Mouse (Mus musculus) frontal cortex, adult 2 months (tissue): ENCODE measurements around the gene Gm11037. TPM values are rescaled to one million over a fixed set of nuclear protein-coding genes. Genes with fewer than 3 reads are reported as not detected.

Experiments used
- DNase-seq, 2 experiments: peaks; one replicate each; pipeline ENCODE4 v3.0.0; 2022; ENCODE audit warnings: low spot score in 1 of 2; ENCODE audit errors: extremely low spot score in 1 of 2
- polyA plus RNA-seq: library from polyadenylated mRNA; depleted of rRNA; stranded (reverse); fragments of >200 nt; gene quantifications from 2 replicates; pipeline ENCODE4 v1.2.3, GENCODE M21; 2012

The Gm11037 gene
- polyA plus RNA-seq, 1 experiment: not detected

DNA sequence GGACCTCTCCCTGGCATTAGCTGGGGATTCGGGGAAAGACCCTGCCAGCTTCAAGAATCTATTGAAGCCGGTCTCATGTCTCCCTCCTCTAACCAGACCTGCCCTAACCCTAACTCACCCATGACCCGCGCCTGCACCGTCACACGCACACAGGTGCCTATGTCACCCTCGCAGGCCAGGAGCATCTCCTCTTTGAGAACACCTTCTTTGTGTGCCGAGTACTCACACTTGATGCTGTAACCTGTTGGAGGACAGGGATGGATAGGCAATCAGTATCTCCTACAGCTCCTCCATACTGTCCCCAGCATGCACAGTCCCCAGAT lies 13.7 kb downstream of the Gm11037 start:
- DNase-seq: no peak

DNA sequence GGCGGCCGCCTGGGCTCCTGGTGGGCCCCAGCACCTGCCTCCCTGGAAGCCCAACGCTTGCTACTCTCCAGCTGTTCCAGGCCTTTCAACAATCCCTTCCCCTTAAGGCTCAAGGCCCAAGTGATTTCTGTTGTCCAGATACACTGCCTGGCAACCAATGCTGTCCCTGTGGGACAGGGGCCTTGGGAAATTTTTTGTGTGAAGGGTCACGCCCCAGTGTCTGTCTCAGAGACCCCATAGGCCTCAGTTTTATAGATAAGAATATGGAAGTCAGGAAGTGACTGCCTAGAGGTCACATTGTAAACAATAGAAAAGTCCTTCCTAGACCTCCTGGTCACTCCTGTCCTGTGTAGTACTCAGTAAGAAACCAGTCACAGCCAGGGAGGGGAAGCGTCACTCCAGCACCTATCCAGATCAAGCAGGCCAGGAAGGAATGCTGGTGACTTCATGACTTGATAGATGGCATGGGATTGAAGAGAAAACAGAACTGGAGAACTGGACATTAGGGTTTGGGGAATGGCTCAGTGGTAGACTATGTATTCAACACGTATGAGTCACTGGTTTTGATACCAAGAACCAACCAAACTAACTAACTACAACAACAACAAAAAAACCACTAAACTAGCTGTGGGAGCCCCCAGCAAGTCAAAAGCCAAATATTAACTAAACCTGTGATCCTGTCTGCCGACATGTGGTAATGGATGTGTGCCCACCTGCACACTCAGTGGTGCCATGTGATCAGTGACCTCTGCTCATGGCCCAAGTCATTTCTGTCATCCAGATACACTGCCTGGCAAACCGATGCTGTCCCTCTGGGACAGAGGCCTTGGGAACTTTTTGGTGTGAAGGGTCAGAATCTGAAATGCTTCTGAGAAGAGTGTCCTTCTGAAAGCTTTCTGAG lies 15.3 kb downstream of the Gm11037 start:
- no peak for DNase-seq

DNA sequence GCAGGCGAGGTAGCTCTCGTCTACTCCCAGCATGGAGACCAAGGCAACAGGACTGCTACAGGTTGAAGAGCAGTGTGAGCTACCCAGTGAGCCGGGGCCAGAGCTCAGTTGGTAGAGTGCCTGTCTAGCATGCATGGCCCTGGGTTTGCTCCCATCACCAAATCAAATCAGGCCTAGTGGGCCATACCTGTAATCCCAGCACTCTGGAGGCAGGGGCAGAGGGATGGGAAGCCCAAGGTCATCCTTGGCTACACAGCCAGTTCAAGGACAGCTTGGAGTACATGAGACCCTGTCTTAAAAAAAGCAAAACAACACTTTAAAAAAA lies 15.9 kb downstream of the Gm11037 start:
- DNase-seq: no peak

DNA sequence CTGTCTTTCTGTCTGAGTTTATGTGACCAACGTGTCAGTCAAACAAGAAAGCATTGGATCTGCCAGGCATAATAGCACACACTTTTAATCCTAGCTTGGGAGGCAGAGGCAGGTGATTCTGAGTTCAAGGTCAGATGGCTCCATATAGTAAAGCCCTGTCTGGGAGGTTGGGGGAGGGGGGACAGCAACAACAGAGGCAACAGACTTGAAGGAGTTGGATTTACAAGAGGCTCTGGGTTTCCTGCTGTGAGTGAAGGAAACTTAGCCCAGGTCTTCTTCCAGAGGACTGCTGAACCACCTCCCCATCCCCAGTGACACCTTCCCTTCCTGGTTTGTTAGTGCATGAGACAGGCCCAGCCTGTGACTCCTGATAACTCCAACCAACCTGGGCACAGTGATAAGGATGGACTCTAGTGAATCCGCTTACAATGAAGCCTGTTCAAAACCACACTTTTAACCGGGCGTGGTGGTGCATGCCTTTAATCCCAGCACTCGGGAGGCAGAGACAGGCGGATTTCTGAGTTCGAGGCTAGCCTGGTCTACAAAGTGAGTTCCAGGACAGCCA lies 19.0 kb downstream of the Gm11037 start:
- no peak for DNase-seq

DNA sequence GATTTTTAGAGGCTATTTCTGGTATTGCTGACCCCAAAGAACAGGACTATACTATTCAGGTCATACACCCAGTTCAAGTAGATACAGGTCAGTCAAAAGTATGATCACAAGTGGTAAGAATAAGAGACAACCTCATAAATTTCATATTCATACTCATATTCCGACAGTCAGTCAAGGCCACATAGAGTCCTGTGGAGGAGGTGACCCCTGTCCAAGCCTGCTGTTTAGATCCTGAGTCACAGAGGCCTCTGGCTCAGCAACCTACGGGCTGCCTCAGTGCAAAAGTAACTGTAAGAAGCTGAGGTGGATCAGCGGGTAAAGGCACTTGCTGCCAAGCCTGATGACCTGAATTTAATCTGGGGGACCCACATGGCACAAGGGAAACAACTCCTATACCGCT lies 20.7 kb downstream of the Gm11037 start:
- no peak for DNase-seq

DNA sequence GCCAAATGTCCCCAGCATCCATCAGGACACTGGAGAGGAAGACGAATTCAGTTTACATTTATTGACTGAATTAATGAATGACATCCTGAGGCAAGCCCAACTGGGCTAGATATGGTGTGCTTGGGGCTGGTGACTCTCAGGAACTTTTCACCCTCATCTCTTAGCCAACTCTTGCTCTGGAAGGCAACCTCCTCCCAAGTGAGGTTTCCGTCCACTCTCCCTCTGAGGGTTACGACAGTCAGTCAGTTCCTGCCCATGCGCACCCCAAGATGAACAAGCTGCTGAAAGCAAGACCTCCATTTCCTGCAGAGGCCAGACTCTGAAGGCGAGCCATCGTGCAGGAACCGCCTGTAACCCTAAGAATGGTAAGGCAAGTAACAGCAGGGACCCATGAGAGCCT lies 23.7 kb downstream of the Gm11037 start:
- no peak for DNase-seq

DNA sequence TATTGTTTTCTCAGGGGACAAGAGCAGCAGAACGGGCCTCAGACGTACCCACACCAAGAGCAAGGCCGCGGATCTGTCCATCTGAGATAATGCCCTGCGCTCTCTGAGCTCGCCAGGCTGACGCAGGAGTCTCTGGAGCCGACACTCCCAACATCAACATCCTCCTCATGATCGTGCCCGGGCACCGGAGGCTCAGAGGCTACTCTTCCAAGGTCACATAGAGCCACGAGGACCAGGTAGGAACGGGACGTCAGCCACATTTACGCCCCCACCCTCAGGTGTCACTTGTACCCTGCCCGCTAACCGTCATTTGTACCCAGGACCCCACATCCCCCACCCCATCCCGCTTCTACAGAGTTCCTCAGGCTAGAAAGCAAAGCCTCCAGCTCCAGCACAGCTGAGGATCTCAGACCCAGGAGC lies 26.2 kb downstream of the Gm11037 start:
- no peak for DNase-seq

DNA sequence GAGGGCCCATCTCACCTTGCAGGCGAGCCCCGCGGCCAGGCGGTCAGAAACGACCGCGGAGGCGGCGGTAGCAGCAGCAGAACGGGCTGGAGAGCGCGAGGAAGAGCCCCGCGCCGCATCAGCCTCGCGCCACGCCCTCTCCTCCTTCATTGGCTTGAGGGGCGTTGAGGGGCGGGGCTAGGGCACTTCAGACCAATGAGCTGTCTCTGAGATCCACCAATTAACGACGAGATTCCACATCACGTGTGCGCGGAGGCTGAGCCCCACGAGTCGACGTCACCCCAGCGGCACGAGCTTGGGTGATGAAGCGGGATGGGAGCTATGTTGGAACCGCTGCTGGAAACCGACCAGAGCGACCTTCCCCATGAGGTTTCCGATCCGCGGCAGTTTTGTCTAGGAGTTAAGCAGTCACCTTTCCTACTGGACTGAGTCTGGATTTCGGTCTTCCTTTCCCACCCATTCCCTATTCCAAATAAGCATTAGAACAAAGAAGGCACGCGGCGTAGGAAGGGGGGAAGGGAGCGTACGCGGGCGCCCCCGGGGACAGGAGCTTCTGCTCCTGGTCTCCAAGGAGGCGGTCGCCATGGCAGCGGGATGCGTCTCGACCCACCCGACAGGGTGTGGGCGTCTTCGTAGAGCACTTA lies 26.8 kb downstream of the Gm11037 start, which contains the start of gene 1700037H04Rik:
Gene 1700037H04Rik, minus strand, starts transcription at position 144 of the 644 bp plus-strand sequence.
- DNase-seq: peak; percentile 94 to 96

DNA sequence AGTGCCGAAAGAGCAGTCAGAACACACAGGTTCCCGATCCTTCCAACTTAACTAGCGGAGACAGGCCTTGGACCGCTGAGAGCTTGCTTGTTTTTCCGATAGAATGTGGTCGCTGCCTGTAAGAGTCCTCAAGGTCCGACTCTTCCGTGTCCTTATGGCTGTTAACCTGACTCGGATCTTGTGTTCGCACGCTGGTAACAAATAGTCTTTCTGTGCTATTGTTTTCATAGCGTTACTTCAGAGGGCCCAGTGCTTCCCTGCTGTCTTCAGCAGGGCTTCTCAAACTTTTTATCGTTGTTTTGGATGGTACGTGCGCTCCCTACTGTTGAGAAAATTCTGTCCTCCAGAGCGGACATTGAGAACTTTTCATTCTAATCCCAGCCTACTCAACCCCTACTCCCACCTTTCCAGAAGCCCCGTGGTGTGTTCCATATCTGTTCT lies 27.4 kb downstream of the Gm11037 start:
- DNase-seq: peak in 1 of 2 experiments; percentile 54

DNA sequence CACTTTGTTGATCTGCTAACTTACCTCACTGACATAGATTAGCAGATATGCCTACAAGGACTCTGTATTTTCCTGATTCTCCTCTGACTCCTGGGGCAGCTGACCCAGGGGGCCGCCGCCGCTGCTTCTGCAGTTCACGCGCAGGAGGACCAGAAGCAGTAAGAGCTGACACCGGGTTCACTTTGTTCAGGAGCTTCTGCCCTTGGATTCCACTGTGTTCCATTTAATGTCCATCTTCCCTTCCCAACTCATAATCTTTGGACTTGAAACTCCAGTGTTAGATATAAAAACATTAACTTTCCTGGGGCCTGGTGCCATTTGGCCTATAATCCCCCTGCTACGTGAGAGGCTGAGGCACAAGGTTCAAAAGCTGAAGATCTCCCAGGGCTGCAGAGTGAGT lies 30.6 kb downstream of the Gm11037 start:
- no peak for DNase-seq

DNA sequence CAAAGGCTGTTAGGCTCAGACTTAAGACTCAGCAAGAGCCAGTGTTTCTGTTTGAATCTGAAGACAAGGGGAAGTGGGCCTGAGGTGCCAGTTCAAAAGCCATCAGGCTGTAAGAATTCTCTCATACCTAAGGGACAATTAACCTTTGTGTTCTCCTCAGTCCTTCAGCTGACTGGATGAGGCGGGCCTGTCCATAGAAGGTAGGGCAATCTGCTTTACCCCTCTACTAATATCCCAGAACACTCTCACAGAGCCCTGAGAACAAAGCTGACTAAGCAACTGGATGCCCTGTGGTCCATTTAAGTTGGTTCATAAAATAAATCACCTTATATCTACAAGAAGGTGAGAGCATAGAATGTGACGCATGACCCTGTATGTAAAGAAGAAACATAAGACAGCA lies 32.9 kb downstream of the Gm11037 start:
- DNase-seq: no peak

DNA sequence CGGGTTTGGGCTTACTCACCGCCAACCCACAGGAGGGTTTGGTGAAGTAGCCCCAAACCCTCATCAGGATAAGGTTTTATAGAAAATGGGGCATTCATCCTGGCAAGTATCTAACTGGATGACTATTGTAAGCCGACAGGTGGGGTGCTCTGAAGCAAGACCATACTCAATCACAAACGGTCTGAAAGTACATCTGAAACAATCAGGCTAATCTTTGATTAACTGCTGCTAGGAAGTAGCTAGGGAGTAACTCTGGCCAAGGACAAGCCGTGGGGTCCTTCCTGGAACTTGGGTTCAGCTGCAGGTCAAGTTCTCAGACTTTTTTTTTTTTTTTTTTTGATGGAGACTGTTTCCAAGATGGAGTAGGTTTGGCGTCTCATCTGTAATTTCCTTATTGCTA lies 34.7 kb downstream of the Gm11037 start:
- DNase-seq: no peak

DNA sequence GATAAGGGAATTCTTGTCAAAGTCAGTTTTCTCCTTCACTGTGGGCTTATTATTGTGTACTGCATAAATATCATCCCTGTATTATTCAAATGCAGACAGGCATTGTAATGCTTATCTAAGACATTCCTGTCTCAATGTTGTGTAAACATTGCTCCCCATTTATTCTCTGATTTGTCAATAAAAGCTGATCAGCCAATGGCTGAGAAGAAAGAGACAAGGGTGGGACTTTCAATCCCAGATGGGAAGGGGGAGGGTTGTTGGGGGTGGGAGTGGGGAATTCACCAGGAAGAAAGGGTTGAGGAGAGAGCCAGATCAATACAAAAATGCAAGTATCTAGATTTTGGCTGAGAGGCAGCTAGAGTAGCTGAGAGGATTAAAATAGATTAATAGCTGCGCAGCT lies 35.6 kb downstream of the Gm11037 start:
- no peak for DNase-seq

DNA sequence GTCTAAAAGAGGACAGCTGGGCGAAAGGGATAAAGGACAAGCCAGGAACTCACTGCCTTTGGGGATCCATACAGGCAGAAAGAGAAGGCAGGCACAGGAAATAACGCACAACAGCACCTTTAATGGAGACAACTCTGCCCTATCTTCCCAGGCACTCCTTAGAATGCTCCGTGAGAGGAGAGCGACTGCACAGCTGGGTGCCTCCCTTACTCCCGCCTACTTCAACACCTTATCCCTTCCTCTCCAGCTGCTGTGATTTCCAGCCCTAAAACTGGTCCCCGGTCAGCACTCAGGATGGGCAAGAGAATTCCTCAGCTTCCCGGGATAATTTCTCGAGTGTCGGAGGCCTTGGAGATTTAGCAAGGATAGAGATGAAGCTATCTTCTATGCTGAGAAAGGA lies 37.6 kb downstream of the Gm11037 start:
- no peak for DNase-seq

DNA sequence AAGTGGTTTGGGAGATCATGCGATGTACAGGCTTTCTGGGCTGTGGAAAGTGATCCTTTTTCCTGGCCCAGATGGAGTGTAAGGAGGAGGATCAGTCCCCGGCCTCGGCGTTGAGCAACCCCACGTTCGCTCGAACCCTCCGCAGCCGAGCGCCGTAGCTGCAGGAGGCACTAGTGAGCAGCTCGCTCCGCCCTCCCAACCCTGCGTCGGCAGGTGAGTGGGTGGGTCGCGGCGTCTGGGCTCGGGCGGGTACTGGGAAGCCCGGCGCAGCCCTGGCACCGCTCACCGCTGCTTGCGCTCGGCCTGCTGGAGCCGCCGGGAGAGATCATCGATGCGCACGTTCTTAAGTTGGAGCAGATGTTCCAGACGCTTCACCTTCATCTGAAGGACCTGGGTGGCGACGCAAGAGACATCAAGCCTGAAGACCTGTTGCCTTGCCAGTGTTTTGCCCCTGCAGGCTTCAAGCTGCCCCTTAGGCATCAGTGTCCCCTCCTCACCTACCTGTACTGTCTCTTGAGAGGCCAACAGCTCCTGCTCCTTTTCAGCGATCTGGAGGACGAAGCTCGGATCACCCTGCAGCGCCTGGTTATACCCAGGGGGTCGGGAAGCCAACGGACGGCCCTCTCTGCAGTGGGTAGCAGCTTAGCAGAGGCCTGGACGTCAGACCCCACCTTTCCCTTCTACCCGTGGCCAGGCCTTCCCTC lies 38.3 kb downstream of the Gm11037 start:
- DNase-seq: peak in 1 of 2 experiments; percentile 81

DNA sequence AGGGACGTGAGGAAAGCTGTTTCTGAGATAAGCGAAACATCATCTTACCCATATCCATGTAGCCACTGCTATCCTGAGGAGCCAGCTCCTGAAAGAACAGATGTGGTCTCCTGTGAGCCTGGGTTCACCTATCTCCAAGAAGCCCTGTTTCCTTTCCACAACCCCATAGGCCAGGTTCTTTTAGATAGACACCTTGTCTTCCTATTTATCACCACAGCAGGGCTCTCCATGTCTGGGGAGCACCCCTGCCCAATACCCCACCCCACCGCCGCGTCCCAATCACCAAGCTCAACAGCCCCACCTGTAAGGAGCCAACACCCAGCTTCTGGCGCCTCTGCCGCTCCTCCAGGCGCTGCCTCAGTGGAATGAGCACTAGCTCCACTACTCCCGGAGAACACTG lies 39.0 kb downstream of the Gm11037 start:
- no peak for DNase-seq

DNA sequence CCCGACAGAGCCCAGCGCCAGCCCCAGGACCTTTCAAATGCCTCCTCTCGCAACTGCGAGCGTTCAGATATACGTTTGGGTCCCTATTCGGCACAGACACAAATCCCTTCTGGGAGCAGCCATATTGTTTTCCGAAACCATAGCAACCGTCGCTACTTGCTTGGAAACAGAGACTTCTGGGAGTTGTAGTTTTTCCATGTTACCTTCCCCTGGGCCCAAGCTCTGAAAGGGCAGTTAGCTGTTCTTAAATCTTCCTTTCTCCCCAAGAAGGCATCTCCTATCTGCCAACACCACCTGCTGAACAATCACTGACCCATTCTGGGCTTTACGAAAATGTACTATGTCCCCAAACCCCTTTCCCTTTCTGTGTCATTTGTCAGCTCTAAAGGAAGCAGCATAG lies 41.4 kb downstream of the Gm11037 start:
- peak; percentile 74 to 84 for DNase-seq

DNA sequence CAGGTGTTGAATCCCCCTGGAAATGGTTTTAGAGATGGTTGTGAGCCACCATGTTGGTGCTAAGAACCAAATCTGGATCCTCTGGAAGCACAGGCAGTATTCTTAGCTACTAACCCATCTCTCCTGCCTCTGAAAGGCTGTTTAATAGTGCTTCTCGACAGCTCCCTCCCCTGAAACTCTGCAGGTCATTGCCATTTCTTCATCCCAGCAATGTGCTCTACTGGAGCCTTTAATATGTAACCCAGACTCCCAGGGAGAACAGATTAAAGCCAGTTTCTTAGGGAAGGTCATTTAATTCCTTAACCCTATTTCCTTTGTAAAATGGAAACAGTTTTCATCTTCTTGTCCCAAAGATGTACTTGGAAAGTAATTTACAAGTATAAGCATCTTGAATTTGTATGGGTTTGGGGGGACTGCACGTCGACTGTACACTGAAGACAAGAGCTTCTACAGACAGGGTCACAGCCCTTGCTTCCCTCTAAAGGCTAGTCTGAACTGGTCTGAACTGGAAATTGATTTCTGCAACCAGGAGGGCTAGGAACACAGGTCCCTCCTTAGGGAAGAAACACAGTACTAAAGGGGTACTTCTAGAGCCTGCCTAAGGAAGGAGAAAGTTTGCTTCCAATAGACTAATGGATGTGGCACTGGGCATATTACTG lies 42.1 kb downstream of the Gm11037 start:
- DNase-seq: no peak

DNA sequence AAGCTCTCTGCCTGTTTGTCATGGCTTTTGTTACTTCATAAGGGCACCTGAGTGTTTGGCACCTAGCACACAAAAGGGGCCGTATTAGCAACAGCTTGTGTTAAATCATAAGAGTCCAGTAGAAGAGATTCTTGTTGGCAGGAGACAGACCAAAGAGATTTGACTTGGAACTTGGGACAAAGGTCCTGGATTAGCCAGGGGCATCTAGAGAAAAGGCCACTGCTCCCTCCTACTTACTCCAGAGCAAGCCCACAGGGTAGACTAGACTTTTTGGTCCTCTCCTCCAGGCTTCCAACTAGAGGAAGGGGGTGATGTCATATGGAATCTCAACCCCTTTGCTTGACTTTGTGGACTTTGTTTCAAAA lies 42.6 kb downstream of the Gm11037 start:
- no peak for DNase-seq

DNA sequence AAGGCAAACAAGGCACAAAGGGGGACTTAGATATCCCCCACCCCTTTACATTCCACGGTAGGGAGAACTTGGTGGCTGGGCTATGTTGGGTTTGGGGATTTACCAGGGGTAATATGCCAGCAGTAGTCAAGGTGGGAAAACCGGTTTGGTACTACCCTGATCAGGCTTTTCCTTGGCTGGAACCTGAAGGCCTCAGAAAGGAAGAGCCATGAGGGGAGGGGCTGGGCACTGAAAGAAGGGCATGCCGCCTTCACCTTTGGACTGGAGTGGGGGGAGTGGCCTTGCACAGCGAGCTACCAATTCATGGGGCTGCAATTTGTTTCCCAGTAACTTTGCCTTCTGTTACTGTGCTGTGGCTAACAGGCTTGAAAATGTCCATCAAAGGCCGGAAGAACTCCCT lies 43.2 kb downstream of the Gm11037 start:
- no peak for DNase-seq

DNA sequence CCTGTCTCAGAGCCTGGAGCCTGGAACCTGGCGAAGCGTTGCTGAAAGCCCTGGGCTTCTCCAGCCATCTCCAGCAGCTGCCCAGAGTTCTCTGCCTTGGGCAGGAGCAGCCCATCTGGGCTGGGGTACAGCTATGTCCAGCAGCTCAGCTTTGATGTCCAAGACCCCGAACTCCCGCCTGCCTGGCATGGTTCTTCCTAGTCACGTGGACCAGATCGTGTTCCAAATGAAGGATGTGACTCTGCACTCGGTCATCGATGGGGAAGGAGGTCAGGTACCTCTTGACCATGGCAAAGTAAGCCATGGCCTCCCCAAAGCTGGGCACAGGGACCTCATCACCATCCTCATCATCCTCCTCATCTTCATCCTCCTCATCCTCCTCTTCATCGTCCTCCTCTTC lies 44.6 kb downstream of the Gm11037 start:
- no peak for DNase-seq
